Mouse (Mus musculus): ENCODE results near the gene Jmjd8.
A peak's percentile ranks its signal among the peaks of the same experiment; 100 is the strongest.

The Jmjd8 gene

GRCm38 (mm10) chr17:25832436-25833290 lies 4.0 kb downstream of the Jmjd8 start:
- peak; percentile 96 for DNase-seq (ENCODE audit: low read depth, low spot score)

- no peak for DNase-seq (ENCODE audit: low read depth, low spot score)
These were observed 4.6 kb downstream of the Jmjd8 start, which contains the start of gene Stub1 for GRCm38 (mm10) chr17:25833291-25833663. TSS of gene Stub1 (minus strand) at chr17:25833404.

DNA sequence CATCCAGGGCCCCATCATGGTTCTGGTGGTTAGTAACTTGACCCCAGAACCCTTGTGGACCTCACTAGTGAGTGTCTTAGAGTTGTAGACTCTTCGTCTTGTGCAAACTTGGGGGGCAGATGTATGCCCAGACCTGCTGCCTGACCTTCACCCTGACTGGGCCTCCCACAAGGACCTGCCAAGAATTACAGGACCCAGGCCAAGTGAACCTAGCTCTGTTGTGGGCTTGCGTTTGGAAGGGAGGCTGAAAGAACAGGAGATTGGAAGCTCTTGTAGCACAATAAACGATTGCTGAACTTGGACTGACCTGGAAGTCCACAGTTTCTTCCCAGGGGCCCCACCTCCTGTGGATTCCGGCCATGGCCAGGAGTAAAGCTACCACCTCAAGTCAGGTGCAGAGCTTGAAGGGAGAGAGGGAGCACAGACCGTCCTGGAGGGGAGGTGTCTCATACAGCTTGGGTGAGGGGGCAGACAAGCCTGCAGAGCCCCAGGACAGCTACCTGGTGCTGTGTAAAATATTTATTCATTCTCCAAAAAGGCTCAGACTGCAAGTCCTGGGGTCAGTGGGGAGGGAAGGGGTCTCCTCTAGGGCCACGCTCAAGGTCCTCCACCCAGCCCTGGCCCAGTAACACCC lies 5.4 kb downstream of the Jmjd8 start:
- DNase-seq (ENCODE audit: low read depth, low spot score): no peak

GRCm38 (mm10) chr17:25834595-25835222 lies 6.0 kb downstream of the Jmjd8 start:
- no peak for DNase-seq (ENCODE audit: low read depth, low spot score)

- no peak for DNase-seq (ENCODE audit: low read depth, low spot score)
These were observed 6.6 kb downstream of the Jmjd8 start for GRCm38 (mm10) chr17:25835301-25835700.

DNA sequence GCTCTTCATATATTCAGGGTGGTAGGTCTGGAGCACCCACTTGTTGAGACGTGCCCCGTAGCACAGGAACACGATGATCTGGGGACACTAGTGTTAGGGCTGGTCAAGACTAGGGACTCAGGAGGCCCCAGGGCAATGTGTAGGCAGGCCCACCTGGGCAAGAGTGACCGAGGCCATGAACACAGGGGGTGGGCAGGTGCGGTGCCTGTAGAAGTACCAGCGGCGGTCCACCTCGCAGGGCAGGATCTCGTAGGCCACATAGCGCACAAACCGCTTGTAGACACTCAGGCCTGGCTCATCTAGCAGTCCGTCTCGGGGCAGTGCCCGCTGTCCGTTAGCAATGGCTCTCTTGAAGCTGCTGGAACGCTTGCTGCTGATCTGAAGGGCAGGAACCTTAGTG lies 7.1 kb downstream of the Jmjd8 start:
- no peak for DNase-seq (ENCODE audit: low read depth, low spot score)

DNA sequence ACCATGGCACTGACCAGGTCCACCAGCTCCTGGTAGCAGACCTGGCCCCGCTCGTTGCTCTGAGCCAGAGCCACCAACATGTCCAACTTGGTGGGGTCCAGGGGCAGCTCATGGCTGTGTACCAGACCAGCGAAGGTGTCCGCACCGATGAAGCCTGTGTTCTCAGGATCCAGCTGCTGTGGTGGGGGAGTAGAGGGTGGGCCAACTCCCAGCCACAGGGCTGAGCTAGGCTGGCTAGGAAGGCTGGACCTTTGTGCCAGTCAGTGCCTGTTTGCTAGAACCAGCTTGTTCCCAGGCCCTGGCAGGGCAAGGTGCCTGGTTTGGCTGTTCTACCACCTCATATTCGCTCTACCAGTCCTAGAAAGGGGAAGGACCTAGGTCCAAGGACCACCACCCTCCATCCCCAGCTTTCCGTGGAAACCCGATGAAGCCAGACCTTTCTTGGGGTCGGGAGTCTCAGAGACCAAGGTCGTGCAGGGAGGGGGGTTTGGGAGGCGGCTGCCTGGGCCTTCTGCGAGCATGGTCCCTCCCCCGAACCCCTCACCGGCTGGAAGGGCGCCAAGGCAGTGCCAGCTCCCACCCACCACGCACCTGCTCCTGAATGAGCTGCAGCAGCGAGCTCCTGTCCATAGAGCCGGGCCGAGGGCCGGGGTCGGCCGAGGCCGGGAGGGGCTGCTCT lies 7.9 kb downstream of the Jmjd8 start:
- no peak for DNase-seq (ENCODE audit: low read depth, low spot score)

DNA sequence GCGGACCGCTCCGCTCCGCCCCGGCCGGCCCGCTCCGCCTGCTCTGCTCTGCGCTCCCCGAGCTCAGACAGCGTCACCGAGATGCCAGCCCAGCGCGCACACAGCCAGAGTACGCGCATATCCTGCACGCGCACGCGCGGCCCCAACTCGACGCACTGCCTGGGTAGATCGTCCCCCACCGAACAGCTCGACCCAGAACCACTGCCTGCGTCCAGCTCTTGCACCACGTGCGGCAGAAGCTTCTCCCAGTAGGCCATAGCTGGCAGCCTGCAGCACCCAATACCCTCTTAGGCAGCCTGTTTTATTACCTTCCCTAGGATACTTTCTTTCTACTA lies 8.4 kb downstream of the Jmjd8 start, which contains the start of gene Rhbdl1:
Gene Rhbdl1 (minus strand): TSS at position 220 of the 335 bp plus-strand sequence.
- no peak for DNase-seq (ENCODE audit: low read depth, low spot score)

DNA sequence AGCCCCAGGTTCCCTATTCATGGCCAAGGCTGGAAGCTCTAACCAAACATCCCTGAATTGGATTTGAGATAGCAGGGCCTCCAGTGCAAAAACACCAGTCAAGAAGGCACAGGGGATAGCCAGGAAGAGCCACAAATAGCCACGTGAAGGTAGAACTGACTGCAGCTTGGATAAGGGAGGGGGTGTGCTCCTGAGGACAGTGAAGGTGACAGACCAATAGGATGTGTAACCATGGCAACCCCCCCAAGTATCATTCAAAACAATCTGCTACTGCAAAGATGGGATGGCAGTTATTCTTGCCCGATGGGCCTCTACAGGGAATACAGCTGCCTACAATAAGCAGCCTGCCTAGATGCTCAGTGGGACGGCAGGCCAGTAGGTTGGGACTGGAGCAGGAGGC lies 8.9 kb downstream of the Jmjd8 start:
- DNase-seq (ENCODE audit: low read depth, low spot score): no peak

DNA sequence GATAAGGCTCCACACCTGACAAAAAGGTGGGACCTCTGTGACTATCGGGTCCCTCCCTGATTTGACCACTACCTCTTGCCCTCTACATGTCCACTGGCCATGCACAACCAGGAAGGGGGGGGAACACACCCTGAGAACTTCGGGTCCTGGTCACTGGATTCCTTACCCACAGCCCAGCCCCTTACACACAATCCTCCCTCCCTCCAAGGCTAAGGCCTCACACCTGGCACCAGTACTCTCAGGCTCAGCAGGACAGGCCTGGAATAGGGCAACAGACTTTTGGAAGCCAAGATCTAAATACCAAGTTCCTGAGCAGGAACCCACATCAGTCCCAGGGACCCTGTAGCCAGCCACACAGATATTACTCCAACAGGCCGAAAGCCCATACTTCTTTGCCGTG lies 10.2 kb downstream of the Jmjd8 start:
- no peak for DNase-seq (ENCODE audit: low read depth, low spot score)

- no peak for DNase-seq (ENCODE audit: low read depth, low spot score)
These were observed 11.0 kb downstream of the Jmjd8 start for GRCm38 (mm10) chr17:25839455-25840235.

- no peak for DNase-seq (ENCODE audit: low read depth, low spot score)
These were observed 11.9 kb downstream of the Jmjd8 start for GRCm38 (mm10) chr17:25840519-25840918.

DNA sequence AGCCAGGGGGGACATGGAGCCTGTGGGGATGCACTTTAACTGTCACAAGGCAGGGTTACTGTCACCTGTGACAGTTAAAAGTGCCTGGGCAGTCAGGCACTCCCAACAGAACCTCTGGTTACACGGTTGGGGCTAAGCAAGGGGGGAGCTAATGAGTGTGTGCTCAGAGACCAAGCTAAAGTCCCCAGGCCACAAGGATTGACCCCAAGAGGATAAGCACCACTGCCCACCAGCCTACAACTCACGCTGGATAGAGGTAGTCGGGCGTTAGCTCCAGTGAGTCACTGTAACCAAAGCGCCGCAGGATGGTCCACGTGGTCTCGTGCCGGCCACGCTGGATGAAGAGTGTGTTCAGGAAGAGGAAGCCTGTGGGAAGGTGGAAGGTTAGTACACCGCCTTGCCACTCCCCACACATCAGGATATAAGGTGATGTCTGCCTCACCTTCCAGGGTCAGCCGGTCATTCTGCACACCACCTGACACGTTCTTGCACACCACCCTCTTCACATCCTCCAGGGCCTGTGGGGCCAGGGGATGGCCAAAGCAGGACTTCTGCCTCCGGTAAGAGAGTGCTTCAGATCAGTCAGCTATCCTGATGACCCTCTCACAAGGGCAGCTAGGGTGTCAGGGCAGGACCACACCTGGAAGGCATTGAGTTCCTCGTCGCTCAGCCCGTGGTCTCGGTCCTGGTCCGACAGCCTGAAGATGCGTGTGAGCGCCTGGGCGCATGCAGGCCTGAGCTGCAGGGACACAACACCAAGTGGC lies 12.6 kb downstream of the Jmjd8 start, which contains the start of gene Gm20683:
Gene Gm20683 (minus strand): TSS at position 647 of the 764 bp plus-strand sequence.
- DNase-seq (ENCODE audit: low read depth, low spot score): no peak

GRCm38 (mm10) chr17:25842509-25842908 lies 13.8 kb downstream of the Jmjd8 start:
- DNase-seq (ENCODE audit: low read depth, low spot score): no peak

DNA sequence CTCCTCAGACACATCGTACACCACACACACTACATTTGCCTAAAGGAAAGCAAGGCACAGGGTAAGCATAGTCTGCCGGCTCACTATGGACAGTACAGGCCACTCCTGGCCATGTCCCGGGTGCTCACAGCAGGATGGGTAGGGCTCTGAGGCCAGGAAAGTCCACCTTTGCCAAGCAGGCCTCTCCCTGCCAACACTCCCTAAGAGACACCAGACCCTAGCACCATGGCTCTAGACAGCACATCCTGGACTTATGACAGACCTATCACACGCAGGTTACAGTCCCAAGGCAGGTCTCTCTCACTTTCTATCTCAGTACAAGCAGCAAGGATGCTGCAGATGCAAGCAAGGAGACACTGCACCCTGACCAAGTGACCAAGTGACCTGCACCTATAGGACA lies 14.5 kb downstream of the Jmjd8 start:
- DNase-seq (ENCODE audit: low read depth, low spot score): no peak

DNA sequence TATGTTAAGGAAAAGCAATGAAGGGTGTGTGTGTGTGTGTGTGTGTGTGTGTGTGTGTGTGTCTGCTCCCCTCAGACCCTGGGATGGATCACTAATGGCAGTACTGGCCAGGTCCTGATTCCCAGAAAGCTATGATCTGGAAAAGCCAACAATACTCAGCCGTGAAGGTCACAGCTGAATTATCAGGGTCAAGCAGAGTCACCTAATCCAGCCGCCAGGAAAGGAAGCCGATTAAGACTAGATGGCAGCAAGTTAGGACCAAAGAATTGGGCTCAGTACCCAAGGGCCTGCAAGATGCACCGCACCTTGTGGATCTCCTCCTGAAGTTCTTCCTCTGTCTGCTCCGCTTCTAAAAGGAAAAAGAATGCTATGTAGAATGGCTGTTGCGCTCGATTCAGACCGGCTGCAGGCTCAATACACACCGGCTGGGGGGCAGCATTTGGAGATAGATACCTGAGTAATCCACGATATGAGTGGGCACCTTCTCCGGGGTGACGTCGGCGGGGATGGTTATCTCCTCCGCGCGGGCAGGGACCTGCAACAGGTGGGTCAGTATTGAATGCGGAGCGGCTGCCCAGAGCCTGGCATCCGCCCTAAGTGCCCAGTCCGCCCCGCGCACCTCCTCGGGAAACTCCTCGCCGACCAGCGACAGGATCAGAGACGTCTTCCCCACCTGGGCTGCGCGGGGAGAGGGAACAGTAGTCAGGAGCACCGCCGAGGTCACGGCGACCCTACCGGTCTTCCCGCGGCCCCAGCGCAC lies 15.1 kb downstream of the Jmjd8 start:
- no peak for DNase-seq (ENCODE audit: low read depth, low spot score)

- DNase-seq (ENCODE audit: low read depth, low spot score): peak; percentile 67
These were observed 15.8 kb downstream of the Jmjd8 start, which contains the start of gene Rhot2 for GRCm38 (mm10) chr17:25844396-25844901. TSS of gene Rhot2 (minus strand) at chr17:25844851.

DNA sequence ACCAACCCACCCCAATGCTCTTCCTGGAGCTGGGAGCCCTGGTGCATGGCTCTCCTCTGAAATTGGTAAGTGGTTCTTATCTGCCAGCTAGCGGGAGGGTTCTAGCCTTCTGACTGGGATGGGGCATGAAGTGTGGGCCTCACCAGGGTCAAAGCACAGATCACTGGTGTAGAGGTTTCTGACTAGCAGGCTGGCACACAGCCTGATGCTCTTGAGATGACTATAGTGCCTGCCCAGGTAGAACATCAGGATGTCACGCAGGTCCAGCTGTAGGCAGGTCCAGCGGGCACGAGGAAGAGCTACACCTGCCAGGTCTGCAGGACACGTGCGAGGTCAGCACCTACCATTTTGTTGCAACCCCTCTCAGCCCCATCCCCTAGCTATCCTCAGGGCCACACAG lies 31.6 kb downstream of the Jmjd8 start:
- DNase-seq (ENCODE audit: low read depth, low spot score): no peak
